Mouse (Mus musculus) activated CD4-positive, CD25-positive, alpha-beta regulatory T cell, adult 4 months (primary cell): ENCODE measurements around the gene Tff2. TPM values are rescaled to one million over a fixed set of nuclear protein-coding genes. Genes with fewer than 3 reads are reported as not detected.

Experiments
- ATAC-seq: one replicate; pipeline ENCODE4 v1.8.0; 2017
- polyA plus RNA-seq, 2 experiments: library from polyadenylated mRNA; unstranded; fragments of 100-300 nt; shearing (Covaris generic); gene quantifications; one replicate each; pipeline ENCODE4 v1.2.1; 2017

Tff2 gene
- polyA plus RNA-seq, 2 experiments from 2014 or later = not detected

GRCm38 (mm10) chr17:31136291-31136690, 7.8 kb downstream of the Tff2 start:
- ATAC-seq = peak; percentile 51

DNA sequence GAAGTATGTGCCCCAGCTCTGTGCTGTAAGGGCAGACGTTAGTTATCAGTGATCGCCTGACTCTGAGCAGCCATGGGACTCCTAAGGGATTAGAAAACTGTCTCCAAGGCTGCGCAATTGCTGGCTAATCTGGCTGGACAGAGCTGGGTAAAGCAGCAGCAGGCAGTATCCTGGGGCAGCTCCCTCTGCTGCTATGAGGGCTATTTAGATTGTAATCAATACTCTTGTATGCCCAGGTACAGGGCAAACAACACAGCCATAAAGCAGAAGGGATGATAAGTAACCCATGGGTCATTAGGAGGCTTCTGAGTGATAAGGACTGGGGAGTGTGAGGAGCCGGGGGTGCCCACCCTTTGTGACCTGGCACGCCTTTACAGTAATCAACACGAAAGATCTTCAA, 9.2 kb downstream of the Tff2 start:
- ATAC-seq = no peak

GRCm38 (mm10) chr17:31133776-31134175, 10.3 kb downstream of the Tff2 start:
- no peak for ATAC-seq

GRCm38 (mm10) chr17:31131269-31131821, 12.7 kb downstream of the Tff2 start:
- ATAC-seq = no peak

DNA sequence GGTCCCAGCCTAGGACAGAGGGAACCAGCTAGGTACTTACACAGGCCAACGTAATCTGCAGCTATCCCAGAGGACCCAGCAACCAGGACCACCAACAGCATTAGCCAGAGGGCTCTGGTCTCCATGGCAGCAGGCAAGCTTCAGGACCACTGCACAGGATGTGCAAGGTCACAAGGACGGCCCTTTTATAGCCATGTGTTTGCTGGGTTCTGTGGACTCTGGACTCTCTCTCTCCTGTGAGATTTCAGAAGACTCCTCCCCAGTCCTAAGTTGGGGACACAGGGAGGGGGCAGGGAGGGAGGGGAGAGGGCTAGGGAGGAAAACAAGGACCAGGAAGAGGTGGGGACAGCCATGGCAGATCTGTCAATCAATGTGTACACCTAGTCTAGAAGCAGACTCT, 14.6 kb downstream of the Tff2 start, which contains the start of gene Tff3:
Tff3 (minus strand) TSS at position 195 of the 400 bp plus-strand sequence.
- ATAC-seq = no peak

DNA sequence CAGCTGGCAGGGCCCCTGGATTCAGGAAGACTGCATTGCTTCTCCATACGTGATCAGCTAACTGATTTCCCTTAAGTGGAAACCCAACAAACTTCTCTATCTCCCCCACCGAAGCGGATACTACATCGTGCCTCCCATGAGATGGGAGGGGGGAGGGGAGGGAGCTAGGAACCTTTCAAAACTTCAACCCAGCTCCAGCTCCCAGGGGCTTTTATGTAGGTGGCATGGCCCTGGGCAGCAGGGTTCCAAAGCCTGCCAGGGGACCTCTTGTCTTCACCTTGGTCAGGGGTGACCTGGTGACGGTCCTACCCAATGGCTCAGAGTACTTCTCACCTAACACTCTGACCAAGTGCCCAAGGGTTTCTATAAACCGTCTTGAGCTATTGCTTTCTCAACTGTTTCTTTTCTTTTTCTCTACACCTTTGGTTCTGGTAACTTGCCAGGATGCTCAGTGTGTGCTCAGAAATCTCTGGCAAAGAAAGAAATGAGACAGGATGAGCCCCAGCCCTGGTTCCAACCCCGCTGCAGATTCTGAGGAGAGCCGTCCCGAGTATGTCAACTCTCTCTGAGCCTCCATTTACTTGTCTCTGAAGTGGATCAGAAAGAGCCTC, 15.3 kb downstream of the Tff2 start:
- no peak for ATAC-seq

- ATAC-seq = no peak
Measured at GRCm38 (mm10) chr17:31125548-31126266, 18.4 kb downstream of the Tff2 start.

DNA sequence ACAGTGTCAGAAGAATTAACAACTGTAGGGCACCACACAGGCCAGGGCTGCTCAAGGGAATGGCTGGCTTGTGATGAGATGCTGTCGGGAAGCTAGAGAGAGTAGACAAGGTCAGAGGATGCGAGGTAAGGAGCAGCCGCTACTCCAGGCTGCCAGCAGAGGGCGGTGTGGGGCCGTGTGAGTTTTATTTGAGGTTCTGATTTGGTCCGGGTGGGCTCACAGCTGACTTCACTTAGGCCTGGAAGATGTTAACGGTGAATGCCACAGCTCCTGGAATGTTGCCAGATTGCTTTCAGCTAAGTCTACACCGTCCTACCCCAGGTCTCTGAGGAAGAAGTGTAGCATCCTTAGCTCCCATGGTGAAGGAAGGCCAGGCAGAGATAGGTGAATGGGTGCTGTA, 22.1 kb downstream of the Tff2 start:
- no peak for ATAC-seq

DNA sequence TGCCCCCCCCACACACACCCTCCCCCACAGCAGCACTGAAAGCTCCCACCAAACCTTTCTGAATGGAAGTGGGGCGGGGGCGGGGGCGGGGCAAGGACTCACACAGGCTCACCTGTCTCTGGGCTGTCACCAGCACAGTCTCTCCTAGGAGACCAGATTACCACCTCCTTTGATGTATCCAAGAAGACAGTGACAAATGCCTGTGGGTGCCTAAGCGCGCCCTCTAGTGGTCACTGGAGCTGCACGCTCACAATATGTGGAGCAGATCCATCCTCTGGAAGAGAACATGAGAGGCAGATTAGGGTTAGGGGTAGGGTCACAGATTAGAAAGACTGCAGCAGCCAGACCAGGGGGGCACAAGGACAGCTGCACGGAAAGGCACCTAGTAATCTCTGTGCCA, 24.7 kb downstream of the Tff2 start:
- peak; percentile 57 for ATAC-seq

- ATAC-seq = no peak
Measured at GRCm38 (mm10) chr17:31117946-31118345, 26.1 kb downstream of the Tff2 start.

- no peak for ATAC-seq
Measured at GRCm38 (mm10) chr17:31116063-31116462, 28.0 kb downstream of the Tff2 start.

GRCm38 (mm10) chr17:31113191-31113856, 30.8 kb downstream of the Tff2 start:
- ATAC-seq = no peak

DNA sequence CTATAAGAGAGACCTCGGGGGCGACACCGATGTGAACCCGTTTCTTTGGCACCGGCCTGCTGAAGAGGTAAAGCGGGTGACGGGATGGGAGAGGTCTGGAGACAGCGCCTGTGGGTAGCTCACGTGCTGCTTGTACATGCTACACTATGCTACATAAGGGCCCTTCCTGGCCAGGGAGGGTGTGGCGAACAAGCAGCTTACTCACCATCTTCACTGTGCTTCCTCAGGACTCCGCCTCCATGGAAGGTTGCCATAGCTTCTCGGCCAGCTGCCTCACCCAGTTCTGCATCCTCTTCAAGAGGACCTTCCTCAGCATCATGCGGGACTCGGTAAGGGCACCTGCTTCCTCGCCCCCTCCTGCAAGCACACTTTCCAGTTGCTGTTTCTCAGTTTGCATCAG, 35.7 kb downstream of the Tff2 start:
- no peak for ATAC-seq

DNA sequence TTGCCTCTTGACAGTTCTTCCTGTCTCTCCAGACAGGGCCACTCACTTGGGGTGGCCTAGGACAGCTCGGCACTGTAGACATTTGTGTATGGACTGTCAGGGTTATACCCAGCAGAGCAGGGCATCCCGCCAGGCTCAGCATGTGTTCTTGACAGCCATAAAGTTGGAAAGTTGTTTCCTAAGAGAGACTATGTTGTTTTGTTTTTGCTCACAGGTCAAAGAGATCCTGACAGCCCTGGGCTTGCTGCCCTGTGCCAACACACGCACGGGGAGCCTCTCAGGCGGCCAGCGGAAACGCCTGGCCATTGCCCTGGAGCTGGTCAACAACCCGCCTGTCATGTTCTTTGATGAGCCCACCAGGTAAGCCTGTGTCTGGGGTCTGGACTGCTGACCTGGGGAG, 40.3 kb downstream of the Tff2 start:
- ATAC-seq = no peak

DNA sequence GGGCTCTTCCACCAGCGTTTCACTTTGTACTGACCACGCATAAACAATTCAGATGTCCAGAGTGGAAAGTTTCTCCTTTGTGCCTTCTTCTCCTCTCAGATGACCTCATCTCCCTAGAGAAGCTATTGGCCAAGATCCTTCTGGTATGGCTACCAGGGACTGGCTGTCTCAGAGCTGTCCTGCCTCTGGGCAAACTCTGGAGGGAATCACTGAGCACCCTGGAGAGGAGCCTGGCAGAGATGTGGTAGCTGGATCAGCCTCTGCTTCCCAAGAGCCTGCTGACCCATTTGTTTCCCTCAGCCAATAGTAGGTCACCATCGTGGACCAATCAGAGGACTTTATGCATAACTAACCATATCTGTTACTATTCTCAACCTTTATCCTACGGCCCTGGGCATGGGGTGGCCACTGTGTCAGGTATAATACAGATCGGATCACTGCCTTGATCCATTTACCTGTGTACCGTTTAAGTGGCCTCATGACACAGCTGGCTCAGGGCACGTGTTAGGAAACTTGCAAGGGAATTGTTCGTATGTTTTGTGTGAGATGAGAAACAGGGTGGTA, 41.0 kb downstream of the Tff2 start:
- no peak for ATAC-seq

DNA sequence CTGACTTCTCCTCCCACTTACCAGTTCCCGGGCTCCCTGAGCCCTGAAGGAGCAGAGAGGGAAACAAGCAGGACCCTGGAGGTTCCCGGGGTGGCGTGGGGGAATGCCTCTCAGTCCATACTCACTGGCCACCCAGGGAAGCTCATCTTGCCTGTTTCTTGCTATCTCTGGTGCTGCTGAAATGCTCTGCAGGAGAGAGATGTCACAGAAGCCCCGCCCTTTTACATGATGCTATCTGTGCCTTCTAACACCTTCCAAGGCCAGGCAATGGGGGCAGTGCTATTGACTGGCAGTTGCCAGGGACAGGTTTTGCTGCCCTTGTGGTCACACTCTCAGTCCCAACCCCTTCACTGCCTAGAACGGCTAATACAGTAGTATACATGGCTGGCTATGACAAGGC, 45.3 kb downstream of the Tff2 start:
- ATAC-seq = no peak

- no peak for ATAC-seq
Measured at GRCm38 (mm10) chr17:31096893-31097292, 47.2 kb downstream of the Tff2 start.

DNA sequence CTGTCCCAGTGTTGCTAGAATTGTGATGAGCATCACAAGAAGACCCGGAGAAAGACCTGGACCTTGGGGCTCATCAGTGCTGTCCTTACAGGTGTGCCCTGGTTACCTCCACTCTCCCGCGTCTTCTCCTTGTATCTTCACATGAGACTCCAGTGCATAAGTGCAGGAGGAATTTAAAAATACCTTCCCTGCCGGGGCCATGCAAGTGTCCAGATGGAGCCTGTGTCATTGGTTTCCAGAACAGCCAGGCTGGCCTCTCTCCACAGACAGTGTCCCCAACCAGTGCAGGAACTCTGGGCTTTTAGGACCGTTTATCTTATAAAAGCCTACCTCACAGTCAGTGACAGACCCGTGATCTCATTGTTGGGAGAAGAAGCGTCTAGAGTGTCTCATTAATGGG, 48.5 kb downstream of the Tff2 start:
- no peak for ATAC-seq

DNA sequence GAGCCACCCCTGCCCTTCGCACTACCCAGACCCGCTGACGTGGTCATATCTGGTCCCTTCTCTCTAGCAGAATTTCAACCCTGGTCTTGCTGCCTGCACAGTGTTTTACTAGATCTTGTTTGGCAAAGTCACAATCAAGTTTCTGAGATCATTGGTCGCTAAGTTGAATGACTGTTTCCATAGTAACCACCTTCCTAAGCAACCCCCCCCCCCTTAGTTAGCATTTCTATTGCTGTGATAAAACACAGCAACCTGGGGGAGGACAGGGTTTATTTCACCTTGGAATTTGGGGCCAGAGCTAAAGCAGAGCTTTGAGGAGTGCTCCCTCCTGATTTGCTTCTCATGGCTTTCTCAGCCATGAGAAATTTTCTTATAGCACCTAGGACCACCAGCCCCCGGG, 49.3 kb downstream of the Tff2 start:
- ATAC-seq = no peak
